Mouse (Mus musculus): ENCODE data around the gene Gm20388.

DNA sequence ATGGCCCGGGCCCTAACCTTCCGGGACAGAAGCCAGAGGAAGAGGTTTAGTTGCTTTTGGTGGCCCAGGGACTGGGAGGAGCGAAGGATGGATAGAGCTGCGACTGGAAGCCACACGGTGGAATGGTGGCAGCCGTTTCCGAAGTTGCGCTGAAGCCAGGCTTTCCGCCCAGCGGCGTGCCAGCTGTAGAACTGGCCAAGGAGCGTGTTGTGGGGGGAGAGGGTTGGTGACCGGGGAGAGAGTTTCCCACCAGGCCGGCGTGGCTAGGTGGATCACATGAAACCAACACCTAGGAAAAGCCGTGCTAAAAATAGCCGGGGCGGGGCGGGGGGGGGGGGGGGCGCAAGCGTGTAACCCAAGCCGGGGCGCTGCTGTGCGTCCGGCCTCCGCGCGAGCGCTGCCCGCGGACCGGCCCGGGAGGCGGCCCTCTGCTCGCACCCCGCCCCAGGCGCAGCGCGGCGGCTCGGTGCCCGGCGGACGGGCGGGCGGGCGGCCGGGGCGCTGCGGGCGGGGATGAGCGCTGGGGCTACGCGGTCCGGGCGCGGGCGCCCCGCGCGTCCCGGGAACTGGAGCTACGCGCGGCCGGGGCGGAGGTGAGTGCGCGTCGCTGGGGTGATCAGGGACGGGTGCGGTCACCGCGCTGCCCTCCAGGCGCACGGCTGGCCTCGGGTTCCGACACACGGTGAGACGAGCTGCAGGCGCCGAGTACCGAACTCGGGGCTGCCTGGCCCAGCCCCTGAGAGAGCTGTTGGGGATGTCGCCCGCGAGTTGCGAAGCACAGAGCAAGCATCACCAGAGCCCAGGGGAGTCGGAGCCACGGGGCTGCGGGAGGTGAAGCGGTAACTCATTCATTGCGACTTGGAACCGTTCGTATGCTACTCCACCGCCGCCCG, 2319.4 kb downstream of the Gm20388 start:
- no peak for TF ChIP-seq CTCF (IDR thresholded peaks at IDR 0.05; ENCODE audit: extremely low read depth, insufficient read depth, low read length)
- TF ChIP-seq POLR2A (IDR thresholded peaks at IDR 0.05; ENCODE audit: extremely low read depth, insufficient read depth, low read length), result no peak

Measured in cortical plate, adult 2 months (tissue).